Mouse (Mus musculus) frontal cortex, postnatal 36 days (tissue): ENCODE data around the gene Cacna1f.

ENCODE experiments used
- DNase-seq, 2 experiments: peaks; one replicate each; pipeline ENCODE4 v3.0.0; 2022; ENCODE audit warnings: low spot score in 2 of 2

The Cacna1f gene

GRCm38 (mm10) chrX:7606783-7607182 is at the start of gene Cacna1f:
Gene Cacna1f (plus strand): TSS chrX:7607083.
- DNase-seq: no peak

GRCm38 (mm10) chrX:7563076-7563475 is 43.8 kb upstream of the Cacna1f start:
- DNase-seq: no peak

- DNase-seq: no peak
Observed at GRCm38 (mm10) chrX:7566352-7566751, 40.5 kb upstream of the Cacna1f start.

- DNase-seq: no peak
Observed at GRCm38 (mm10) chrX:7567491-7567890, 39.4 kb upstream of the Cacna1f start.

- DNase-seq: no peak
Observed at GRCm38 (mm10) chrX:7570481-7571175, 36.3 kb upstream of the Cacna1f start.

- DNase-seq: no peak
Observed at GRCm38 (mm10) chrX:7571565-7572136, 35.2 kb upstream of the Cacna1f start.

- DNase-seq: no peak
Observed at GRCm38 (mm10) chrX:7572466-7572865, 34.4 kb upstream of the Cacna1f start.

- peak in 1 of 2 experiments; percentile 43 for DNase-seq
Observed at GRCm38 (mm10) chrX:7573176-7574086, 33.5 kb upstream of the Cacna1f start, which contains the start of gene Foxp3. Gene Foxp3 (plus strand): TSS chrX:7573644.

GRCm38 (mm10) chrX:7574087-7574884 is 32.6 kb upstream of the Cacna1f start, which contains the start of gene Ppp1r3f:
Gene Ppp1r3f (minus strand): TSS chrX:7574283.
- peak; percentile 93 to 98 for DNase-seq

GRCm38 (mm10) chrX:7574885-7575231 is 32.0 kb upstream of the Cacna1f start:
- DNase-seq: peak in 1 of 2 experiments; percentile 21

- peak in 1 of 2 experiments; percentile 12 for DNase-seq
Observed at GRCm38 (mm10) chrX:7581151-7581550, 25.7 kb upstream of the Cacna1f start.

GRCm38 (mm10) chrX:7583881-7584280 is 23.0 kb upstream of the Cacna1f start:
- DNase-seq: no peak

GRCm38 (mm10) chrX:7586356-7586755 is 20.5 kb upstream of the Cacna1f start:
- no peak for DNase-seq

- DNase-seq: peak in 1 of 2 experiments; percentile 11
Observed at GRCm38 (mm10) chrX:7595371-7595770, 11.5 kb upstream of the Cacna1f start.

GRCm38 (mm10) chrX:7604004-7604403 is 2.9 kb upstream of the Cacna1f start:
- DNase-seq: no peak

- DNase-seq: peak; percentile 80 to 89
Observed at GRCm38 (mm10) chrX:7604879-7605574, 1.9 kb upstream of the Cacna1f start, which contains the start of gene Ccdc22. Gene Ccdc22 (minus strand): TSS chrX:7605517.

GRCm38 (mm10) chrX:7605575-7605941 is 1.3 kb upstream of the Cacna1f start:
- DNase-seq: no peak

- DNase-seq: no peak
Observed at GRCm38 (mm10) chrX:7610035-7610434, 3.2 kb downstream of the Cacna1f start.

- peak in 1 of 2 experiments; percentile 30 for DNase-seq
Observed at GRCm38 (mm10) chrX:7610536-7611258, 3.8 kb downstream of the Cacna1f start.

GRCm38 (mm10) chrX:7617889-7618551 is 11.1 kb downstream of the Cacna1f start:
- DNase-seq: no peak
